Mouse (Mus musculus) lung, embryonic 14.5 days (tissue): ENCODE results near the gene Uhrf1bp1. TPM values are rescaled to one million over a fixed set of nuclear protein-coding genes. Genes with fewer than 3 reads are reported as not detected.
A peak's percentile ranks its signal among the peaks of the same experiment; 100 is the strongest.

Experiments
- ATAC-seq: fragments of 200-750 bp; cut with Nextera tagmentation; 2 replicates; pipeline ENCODE4 v1.8.0; 2017; ENCODE audit warnings: mild to moderate bottlenecking, moderate TSS enrichment, moderate library complexity; ENCODE audit not compliant: insufficient read depth
- DNase-seq: peaks from one replicate; pipeline ENCODE4 v3.0.0-alpha.2; 2015
- H3K27ac ChIP-seq: fragments of 300-500 bp; sonication (generic); 2 replicates; pipeline ENCODE4 v1.5.1; 2014; ENCODE audit warnings: low read depth, mild to moderate bottlenecking, moderate library complexity
- H3K27me3 ChIP-seq: fragments of 300-500 bp; sonication (generic); 2 replicates; pipeline ENCODE4 v1.6.1; 2014; ENCODE audit warnings: low read length, control low read depth; ENCODE audit not compliant: insufficient read depth
- H3K36me3 ChIP-seq: fragments of 300-500 bp; sonication (generic); 2 replicates; pipeline ENCODE4 v1.6.1; 2014; ENCODE audit warnings: control low read depth; ENCODE audit not compliant: insufficient read depth
- H3K4me1 ChIP-seq: fragments of 300-500 bp; sonication (generic); 2 replicates; pipeline ENCODE4 v1.6.1; 2014; ENCODE audit warnings: antibody characterized with exemption, control low read depth; ENCODE audit not compliant: insufficient read depth
- H3K4me2 ChIP-seq: fragments of 300-500 bp; sonication (generic); 2 replicates; pipeline ENCODE4 v1.6.1; 2014; ENCODE audit warnings: mild to moderate bottlenecking
- H3K4me3 ChIP-seq: fragments of 300-500 bp; sonication (generic); 2 replicates; pipeline ENCODE4 v1.5.1; 2014; ENCODE audit warnings: low read depth, low read length
- H3K9ac ChIP-seq: fragments of 300-500 bp; sonication (generic); 2 replicates; pipeline ENCODE4 v1.6.1; 2014
- H3K9me3 ChIP-seq: fragments of 300-500 bp; sonication (generic); 2 replicates; pipeline ENCODE4 v1.6.1; 2016; ENCODE audit warnings: low read depth, low read length, control low read depth
- CTCF ChIP-seq: IDR thresholded peaks from 2 replicates; pipeline ENCODE4 v1.5.1; 2016; ENCODE audit warnings: antibody characterized with exemption, low read depth
- WGBS: fragments of 180-500 bp; shearing (Covaris S2); extraction: QIAGEN DNeasy Blood & Tissue Kit; methylation state at CpG from one replicate; pipeline ENCODE4 v1.1.7; 2014; 5-methylcytosine and 5-hydroxymethylcytosine counted together
- polyA plus RNA-seq: library from polyadenylated mRNA; unstranded; fragments of >200 nt; fragmentation: Nextera tagmentation; extraction: Ambion mirVana; gene quantifications from 2 replicates; pipeline ENCODE4 v1.2.1, GENCODE M21; 2014

Gene Uhrf1bp1
- polyA plus RNA-seq, 1 experiment from 2014 or later: 8.0 TPM

GRCm38 (mm10) chr17:27941698-27942097 is 85.5 kb downstream of the Uhrf1bp1 start:
- Histone ChIP-seq H3K27me3 (no peaks in the 10 kb centered on the region), H3K4me3 (no peak overlapping the region), H3K4me2 (no peak overlapping the region), H3K9me3 (no peaks in the 10 kb centered on the region), H3K27ac (peak overlapping the region; percentile 66; the same call in 1 of the 2 replicates), H3K9ac (no peak overlapping the region), H3K36me3 (no peaks in the 10 kb centered on the region), H3K4me1 (peaks cover 43% of the 10 kb centered on the region)
- no peak for DNase-seq
- 51% methylated on average over 2 of the region's 2 CpGs for WGBS
- no peak for ATAC-seq
- no peak for TF ChIP-seq CTCF

GRCm38 (mm10) chr17:27942131-27942530 is 85.9 kb downstream of the Uhrf1bp1 start:
- Histone ChIP-seq H3K4me3 (no peak overlapping the region), H3K27ac (no peak overlapping the region), H3K27me3 (no peaks in the 10 kb centered on the region), H3K4me1 (peaks cover 39% of the 10 kb centered on the region), H3K36me3 (no peaks in the 10 kb centered on the region), H3K4me2 (no peak overlapping the region), H3K9me3 (no peaks in the 10 kb centered on the region), H3K9ac (no peak overlapping the region)
- DNase-seq (no peak), ATAC-seq (no peak)
- WGBS: 87% methylated on average over 4 of the region's 4 CpGs
- TF ChIP-seq CTCF: no peak

- WGBS: 46% methylated on average over 6 of the region's 6 CpGs
- Histone ChIP-seq H3K4me1 (peaks cover 14% of the 10 kb centered on the region), H3K27ac (peak overlapping the region; percentile 85), H3K9ac (no peak overlapping the region), H3K27me3 (no peaks in the 10 kb centered on the region), H3K9me3 (no peaks in the 10 kb centered on the region), H3K36me3 (no peaks in the 10 kb centered on the region), H3K4me3 (no peak overlapping the region), H3K4me2 (no peak overlapping the region)
- ATAC-seq (peak; percentile 68), DNase-seq (peak; percentile 83)
- TF ChIP-seq CTCF: no peak
Observed at GRCm38 (mm10) chr17:27945546-27946216, 89.4 kb downstream of the Uhrf1bp1 start.

- H3K4me3 ChIP-seq: no peak overlapping the region
- no peak overlapping the region for H3K4me2 ChIP-seq
- no peaks in the 10 kb centered on the region for H3K27me3 ChIP-seq
- ATAC-seq (no peak; the same call in 1 of the 2 replicates), DNase-seq (no peak)
- no peak overlapping the region for H3K9ac ChIP-seq
- H3K36me3 ChIP-seq: no peaks in the 10 kb centered on the region
- TF ChIP-seq CTCF: no peak
- no peaks in the 10 kb centered on the region for H3K9me3 ChIP-seq
- peaks cover 9% of the 10 kb centered on the region for H3K4me1 ChIP-seq
- H3K27ac ChIP-seq: peak overlapping the region; percentile 85
- WGBS: 68% methylated on average over 8 of the region's 8 CpGs
Observed at GRCm38 (mm10) chr17:27946371-27946770, 90.1 kb downstream of the Uhrf1bp1 start.

GRCm38 (mm10) chr17:27947155-27947554 is 90.9 kb downstream of the Uhrf1bp1 start:
- no peak overlapping the region for H3K4me2 ChIP-seq
- WGBS: 65% methylated on average over 2 of the region's 2 CpGs
- 0 out of 2 replicates have a peak, but pooled peaks have one; percentile 20 for TF ChIP-seq CTCF
- H3K27ac ChIP-seq: peak overlapping the region; percentile 15; the same call in 1 of the 2 replicates
- 0 out of 2 replicates have a peak, but pooled peaks have one; percentile 13 for ATAC-seq
- peak overlapping the region; percentile 15; the same call in 1 of the 2 replicates for H3K9ac ChIP-seq
- no peaks in the 10 kb centered on the region for H3K27me3 ChIP-seq
- peaks cover 9% of the 10 kb centered on the region for H3K4me1 ChIP-seq
- DNase-seq: no peak
- no peak overlapping the region for H3K4me3 ChIP-seq
- no peaks in the 10 kb centered on the region for H3K9me3 ChIP-seq
- H3K36me3 ChIP-seq: no peaks in the 10 kb centered on the region

Other genes starting within 250 kb of the Uhrf1bp1 start
- 30.5 and 34.4 TPM in 2 replicates for gene Nudt3, start 232.9 kb upstream of the Uhrf1bp1 start, polyA plus RNA-seq
- gene RPS10-NUDT3, start 221.2 kb upstream of the Uhrf1bp1 start, polyA plus RNA-seq: not detected in 2 replicates
- gene Rps10, start 219.8 kb upstream of the Uhrf1bp1 start, polyA plus RNA-seq: 1,167 and 1,191 TPM in 2 replicates
- gene Pacsin1, start 200.9 kb upstream of the Uhrf1bp1 start, polyA plus RNA-seq: 0.39 and 0.60 TPM in 2 replicates
- 0.88 and 1.1 TPM in 2 replicates for gene Spdef, start 127.5 kb upstream of the Uhrf1bp1 start, polyA plus RNA-seq
- 19.5 and 20.3 TPM in 2 replicates for gene D17Wsu92e, start 35.8 kb upstream of the Uhrf1bp1 start, polyA plus RNA-seq
- gene Snrpc, start 18.3 kb upstream of the Uhrf1bp1 start, polyA plus RNA-seq: 361 and 368 TPM in 2 replicates
- gene Anks1, start 52.9 kb downstream of the Uhrf1bp1 start, polyA plus RNA-seq: 18.7 and 19.4 TPM in 2 replicates
- gene Taf11, start 53.4 kb downstream of the Uhrf1bp1 start, polyA plus RNA-seq: 68.4 and 68.5 TPM in 2 replicates
- 1.6 and 2.0 TPM in 2 replicates for gene Tcp11, start 224.2 kb downstream of the Uhrf1bp1 start, polyA plus RNA-seq